Mouse (Mus musculus) small intestine, adult 2 months (tissue): ENCODE measurements around the gene Abcc3.

Experiments used
- CTCF ChIP-seq: fragments of 200-500 bp; IDR thresholded peaks from 2 replicates; pipeline ENCODE4 v1.5.1; 2012; ENCODE audit warnings: low read depth, mild to moderate bottlenecking, control low read depth, inconsistent platforms, low read length, moderate library complexity, mixed read lengths; ENCODE audit not compliant: insufficient replicate concordance, insufficient read length; ENCODE audit errors: extremely low read depth
- POLR2A ChIP-seq: fragments of 200-500 bp; IDR thresholded peaks from 2 replicates; pipeline ENCODE4 v1.6.1; 2012; ENCODE audit warnings: low read depth, mild to moderate bottlenecking, control low read depth, inconsistent platforms, low read length, moderate library complexity

GRCm38 (mm10) chr11:94318056-94318455, 74.7 kb downstream of the Abcc3 start:
- TF ChIP-seq CTCF (no peak), POLR2A (no peak)
